Mouse (Mus musculus) frontal cortex, postnatal 14 days (tissue): ENCODE data around the gene Prss22.
"Not testable (repeated sequence)": the region's sequence is repeated elsewhere in the genome, so short reads cannot be mapped to it uniquely, and the experiment has no call there.

ENCODE experiments used
- DNase-seq, 2 experiments: peaks; one replicate each; pipeline ENCODE4 v3.0.0; 2022; ENCODE audit warnings: low spot score in 2 of 2

The Prss22 gene

DNA sequence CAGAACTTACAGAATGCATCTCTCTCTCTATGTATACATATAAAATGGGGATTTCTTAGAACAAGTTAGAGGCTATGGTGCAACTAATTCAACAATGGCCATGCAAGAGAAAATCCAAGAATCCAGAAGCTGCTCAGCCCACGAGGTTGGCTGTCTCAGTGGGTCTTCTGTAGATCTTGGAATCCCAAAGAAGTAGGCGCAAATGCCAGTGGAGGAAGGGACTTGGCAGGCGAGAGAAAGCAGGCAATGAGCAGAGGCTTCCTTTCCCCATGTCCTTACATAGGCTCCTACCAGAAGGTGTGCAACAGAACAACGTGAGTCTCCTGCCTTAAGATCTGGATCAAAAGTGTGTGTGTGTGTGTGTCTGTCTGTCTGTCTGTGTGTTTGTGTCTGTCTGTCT is 50.4 kb downstream of the Prss22 start:
- not testable (repeated sequence) for DNase-seq
